Mouse (Mus musculus) bone marrow, adult 2 months (tissue): Measurements from ENCODE around the gene Tysnd1.

ENCODE experiments used
- CTCF ChIP-seq: fragments of 200-500 bp; IDR thresholded peaks from 2 replicates; pipeline ENCODE4 v1.5.1; 2011; ENCODE audit warnings: low read length, control low read depth; ENCODE audit not compliant: control insufficient read depth, insufficient read depth
- POLR2A ChIP-seq: fragments of 200-500 bp; IDR thresholded peaks from 2 replicates; pipeline ENCODE4 v1.6.1; 2011; ENCODE audit warnings: low read depth, mild to moderate bottlenecking, control low read depth, low read length, borderline replicate concordance; ENCODE audit not compliant: control insufficient read depth

DNA sequence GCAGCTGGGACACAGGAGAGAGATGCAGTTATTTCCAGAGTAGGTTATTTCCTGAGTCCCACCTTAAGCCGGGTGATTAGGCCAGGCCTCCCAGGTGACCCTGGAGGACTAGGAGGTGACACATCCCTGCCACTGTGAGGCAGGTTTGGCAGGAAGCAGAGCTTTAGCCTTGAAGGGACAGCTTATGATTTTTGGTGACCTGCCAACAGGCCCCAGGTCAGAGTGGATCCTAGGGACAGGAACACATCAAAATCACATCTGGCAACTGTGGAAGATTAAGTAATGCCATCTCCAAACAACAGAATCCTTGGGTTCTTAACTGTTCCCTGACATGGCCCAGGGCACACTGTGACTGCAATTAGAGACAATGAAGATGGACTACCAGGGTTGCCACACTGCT is 46.0 kb downstream of the Tysnd1 start:
- TF ChIP-seq POLR2A, result no peak
- TF ChIP-seq CTCF, result no peak
